Mouse (Mus musculus): ENCODE measurements around the gene Chrna1.

DNA sequence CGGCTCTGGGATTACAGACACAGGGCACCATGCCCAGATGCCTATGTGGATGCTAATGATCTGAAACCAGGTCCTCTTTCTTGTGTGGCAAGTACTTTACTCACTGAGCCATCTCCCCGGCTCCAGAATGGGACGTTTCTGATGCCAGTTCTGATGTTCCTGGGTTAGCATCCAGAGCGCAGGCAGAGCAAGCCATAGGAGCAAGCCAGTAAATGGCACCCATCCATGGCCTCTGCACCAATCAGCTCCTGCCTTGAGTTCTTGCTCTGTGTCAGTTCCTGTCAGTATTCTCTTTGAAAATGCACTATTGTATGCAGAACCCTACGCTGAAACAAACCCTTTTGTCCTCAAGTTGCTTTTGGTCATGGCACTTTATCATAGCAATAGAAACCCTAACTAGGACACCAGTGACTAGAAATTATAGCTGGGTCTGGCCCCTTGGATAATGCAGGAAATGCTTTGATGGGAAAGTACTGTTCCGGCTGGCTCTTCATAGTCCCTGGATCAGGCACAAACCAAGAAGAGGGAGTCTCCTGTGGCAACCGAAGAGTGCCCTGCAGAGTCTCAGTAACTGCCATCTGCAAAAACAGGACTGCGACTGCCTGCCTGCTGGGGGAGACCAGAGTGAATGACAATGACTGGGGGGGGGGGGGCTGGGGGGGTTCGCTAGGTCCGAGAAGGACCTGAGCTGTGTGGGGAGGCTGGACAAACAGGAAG lies 6.4 kb upstream of the Chrna1 start:
- no peak for TF ChIP-seq POLR2A (IDR thresholded peaks at IDR 0.05; ENCODE audit: insufficient read length, low read depth)
- no peak for TF ChIP-seq USF1 (IDR thresholded peaks at IDR 0.05; ENCODE audit: low read depth)
- TF ChIP-seq E2F4 (IDR thresholded peaks at IDR 0.05; ENCODE audit: insufficient read depth) = no peak
- TF ChIP-seq SRF (IDR thresholded peaks at IDR 0.05; ENCODE audit: control insufficient read depth, insufficient read length, low read depth) = no peak
- no peak for TF ChIP-seq MAX (IDR thresholded peaks at IDR 0.05; ENCODE audit: low read depth)

All from myocyte (in vitro differentiated cells).